Mouse (Mus musculus) liver, embryonic 11.5 days (tissue): ENCODE data around the gene Tm9sf3. TPM values are rescaled to one million over a fixed set of nuclear protein-coding genes. Genes with fewer than 3 reads are reported as not detected.
"Not testable (repeated sequence)": the region's sequence is repeated elsewhere in the genome, so short reads cannot be mapped to it uniquely, and the experiment has no call there.

Source experiments
- ATAC-seq: fragments of 200-750 bp; cut with Nextera tagmentation; replicated peaks from 2 replicates; pipeline ENCODE4 v1.8.0; 2017; ENCODE audit warnings: moderate number of reproducible peaks, mild to moderate bottlenecking, moderate TSS enrichment, moderate library complexity; ENCODE audit not compliant: low FRiP score
- DNase-seq: peaks from one replicate; pipeline ENCODE4 v3.0.0-alpha.2; 2017; ENCODE audit warnings: low spot score
- H3K27ac ChIP-seq: fragments of 300-500 bp; sonication (generic); 2 replicates; pipeline ENCODE4 v1.5.1; 2014; ENCODE audit warnings: mild to moderate bottlenecking, low read depth, low read length, control low read depth
- H3K27me3 ChIP-seq: fragments of 300-500 bp; sonication (generic); replicated peaks from 2 replicates; pipeline ENCODE4 v1.6.1; 2014; ENCODE audit warnings: low read length, mixed read lengths; ENCODE audit not compliant: control insufficient read depth, insufficient read depth
- H3K36me3 ChIP-seq: fragments of 300-500 bp; sonication (generic); 2 replicates; pipeline ENCODE4 v1.6.1; 2014; ENCODE audit warnings: mild to moderate bottlenecking, low read length, moderate library complexity, mixed read lengths; ENCODE audit not compliant: control insufficient read depth, insufficient read depth
- H3K4me1 ChIP-seq: fragments of 300-500 bp; sonication (generic); replicated peaks from 2 replicates; pipeline ENCODE4 v1.6.1; 2014; ENCODE audit warnings: low read length, mixed read lengths; ENCODE audit not compliant: control insufficient read depth, insufficient read depth
- H3K4me2 ChIP-seq: fragments of 300-500 bp; sonication (generic); 2 replicates; pipeline ENCODE4 v1.6.1; 2014; ENCODE audit warnings: mild to moderate bottlenecking, control low read depth, moderate library complexity
- H3K4me3 ChIP-seq: fragments of 300-500 bp; sonication (generic); 2 replicates; pipeline ENCODE4 v1.5.1; 2014; ENCODE audit warnings: low read depth, low read length, control low read depth
- H3K9ac ChIP-seq: fragments of 300-500 bp; sonication (generic); 2 replicates; pipeline ENCODE4 v1.6.1; 2014; ENCODE audit warnings: low read depth, low read length, control low read depth
- H3K9me3 ChIP-seq: fragments of 300-500 bp; sonication (generic); 2 replicates; pipeline ENCODE4 v1.6.1; 2016; ENCODE audit warnings: low read length, inconsistent platforms, mixed read lengths; ENCODE audit not compliant: control insufficient read depth
- WGBS: fragments of 180-500 bp; shearing (Covaris S2); extraction: QIAGEN DNeasy Blood & Tissue Kit; methylation state at CpG from one replicate; pipeline ENCODE4 v1.1.7; 2014; 5-methylcytosine and 5-hydroxymethylcytosine counted together
- polyA plus RNA-seq: library from polyadenylated mRNA; unstranded; fragments of >200 nt; fragmentation: Nextera tagmentation; extraction: Ambion mirVana; gene quantifications from 2 replicates; pipeline ENCODE4 v1.2.1, GENCODE M21; 2014

Gene Tm9sf3
- 112 and 134 TPM in 2 replicates for polyA plus RNA-seq

DNA sequence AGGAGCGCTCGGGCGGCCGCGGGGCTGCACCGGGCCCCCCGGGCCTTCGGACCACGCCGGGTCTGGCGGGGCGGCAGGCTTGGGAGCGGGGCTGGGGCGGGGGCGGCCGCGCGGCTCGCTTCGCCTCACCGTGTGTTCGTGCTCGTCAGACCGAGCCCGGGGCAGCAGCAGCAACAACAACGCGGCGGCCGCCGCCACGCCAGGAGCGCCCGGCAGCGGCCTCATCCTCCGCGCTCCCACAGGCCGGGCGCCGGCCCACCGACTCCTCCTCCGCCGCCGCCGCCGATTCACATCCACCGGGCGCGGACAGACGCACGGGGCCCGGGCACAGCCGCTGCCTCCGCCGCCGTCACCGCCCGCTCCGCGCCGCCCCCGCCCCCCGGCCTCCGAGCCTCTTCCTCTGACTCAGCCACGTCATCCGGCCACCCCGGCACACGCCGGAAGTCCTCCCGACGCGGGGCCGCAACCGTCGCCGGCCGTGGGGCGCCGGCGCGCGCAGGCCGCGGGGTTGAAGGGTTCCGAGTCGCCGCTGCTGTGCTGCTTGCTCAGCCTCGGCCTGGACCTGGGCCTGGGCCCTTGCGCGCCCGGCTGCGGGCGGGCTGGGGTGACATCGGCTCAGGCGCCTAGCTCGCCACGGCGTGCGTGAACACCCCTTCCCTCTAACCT, at the start of gene Tm9sf3:
Tm9sf3 (minus strand) TSS at position 368 of the 666 bp plus-strand sequence.
- no peaks in the 10 kb centered on the region for H3K36me3 ChIP-seq
- ATAC-seq (peak; percentile 87), DNase-seq (peak; percentile 86)
- no peaks in the 10 kb centered on the region for H3K27me3 ChIP-seq
- H3K4me3 ChIP-seq: peak within 1 kb of the TSS; percentile 98
- H3K9ac ChIP-seq: peak within 1 kb of the TSS; percentile 98
- H3K4me2 ChIP-seq: peak within 1 kb of the TSS; percentile 83
- peak within 1 kb of the TSS; percentile 96 for H3K27ac ChIP-seq
- peaks cover 29% of the 10 kb centered on the region for H3K4me1 ChIP-seq
- no peaks in the 10 kb centered on the region for H3K9me3 ChIP-seq
- 0% methylated on average over 70 of the region's 98 CpGs for WGBS

DNA sequence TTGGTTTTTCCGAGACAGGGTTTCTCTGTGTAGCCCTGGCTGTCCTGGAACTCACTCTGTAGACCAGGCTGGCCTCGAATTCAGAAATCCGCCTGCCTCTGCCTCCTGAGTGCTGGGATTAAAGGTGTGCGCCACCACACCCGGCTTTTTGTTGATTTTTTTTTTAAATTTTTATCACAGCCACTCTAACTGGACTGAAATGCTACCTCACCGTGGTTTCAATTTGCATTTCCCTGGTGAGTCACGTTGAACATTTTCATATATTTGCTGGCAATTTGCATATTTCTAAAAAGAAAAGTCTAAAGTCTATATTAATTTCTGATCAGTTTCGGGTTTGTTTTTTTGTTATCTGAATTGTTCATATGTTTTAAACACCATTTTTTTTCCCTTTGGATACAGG, 48.8 kb upstream of the Tm9sf3 start:
- H3K36me3 ChIP-seq, H3K27me3 ChIP-seq, H3K9ac ChIP-seq, DNase-seq, ATAC-seq, H3K4me2 ChIP-seq, H3K27ac ChIP-seq, H3K4me3 ChIP-seq, H3K9me3 ChIP-seq: not testable (repeated sequence)
- WGBS: 84% methylated on average over 8 of the region's 8 CpGs
- peaks cover 12% of the 10 kb centered on the region for H3K4me1 ChIP-seq

DNA sequence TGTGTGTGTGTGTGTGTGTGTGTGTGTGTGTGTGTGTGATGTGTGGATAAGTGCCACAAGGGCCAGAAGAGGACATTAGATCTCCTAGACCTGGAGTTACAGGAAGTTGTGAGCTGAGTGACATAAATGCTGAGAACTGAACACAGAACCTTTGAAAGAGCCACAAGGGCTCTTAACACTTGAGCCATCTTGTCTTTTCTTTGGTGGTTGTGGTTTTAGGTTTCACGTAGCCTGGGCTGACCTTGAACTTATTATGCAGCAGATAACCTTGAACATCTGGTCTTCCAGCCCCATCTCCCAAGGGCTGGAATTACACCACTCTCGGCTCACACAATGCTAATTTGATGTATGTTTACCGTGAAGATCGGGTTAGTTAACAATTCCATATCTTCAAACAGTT, 48.2 kb upstream of the Tm9sf3 start:
- 68% methylated on average over 4 of the region's 4 CpGs for WGBS
- DNase-seq (no peak), ATAC-seq (no peak)
- Histone ChIP-seq H3K36me3 (no peaks in the 10 kb centered on the region), H3K9me3 (no peaks in the 10 kb centered on the region), H3K27me3 (no peaks in the 10 kb centered on the region), H3K4me2 (no peak overlapping the region), H3K9ac (no peak overlapping the region), H3K4me1 (peaks cover 12% of the 10 kb centered on the region; the same call in 1 of the 2 replicates), H3K4me3 (no peak overlapping the region), H3K27ac (no peak overlapping the region)

DNA sequence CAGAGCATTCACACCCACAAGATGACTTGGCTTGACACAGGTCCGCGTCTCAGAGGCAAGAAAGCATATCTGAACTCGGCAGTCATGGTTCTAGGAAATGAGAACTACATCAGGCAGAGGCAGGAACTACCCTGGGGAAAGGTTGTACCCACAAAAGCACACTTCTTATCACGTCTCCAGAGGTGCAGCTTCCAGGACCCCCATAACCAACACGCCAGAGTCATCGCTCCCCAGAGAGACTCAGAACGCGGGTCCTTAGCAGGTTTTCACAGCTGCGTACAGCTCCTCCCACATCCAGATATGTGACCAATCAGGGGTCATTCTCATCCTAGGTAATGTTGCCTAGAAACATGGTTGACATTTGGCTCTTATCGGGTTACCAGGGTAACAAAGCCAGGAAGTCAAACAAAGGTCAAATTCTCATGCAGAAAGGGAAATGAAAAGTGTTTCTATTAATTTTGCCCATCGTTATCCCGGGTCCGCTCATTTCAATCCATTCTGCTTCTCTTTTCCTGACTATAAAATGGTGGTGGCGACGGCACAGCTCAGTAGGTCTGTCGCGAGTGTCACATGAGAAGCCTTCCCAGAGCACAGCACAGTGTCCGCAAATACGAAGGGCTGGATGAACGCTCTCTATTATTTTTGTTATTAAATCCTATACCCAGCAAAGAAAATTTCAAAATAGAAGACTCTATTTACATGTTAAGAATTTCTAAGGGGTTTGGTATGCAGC, 47.3 kb upstream of the Tm9sf3 start:
- Histone ChIP-seq H3K27ac (peak overlapping the region; percentile 33; the same call in 1 of the 2 replicates), H3K9me3 (no peaks in the 10 kb centered on the region), H3K4me1 (peaks cover 12% of the 10 kb centered on the region; the same call in 1 of the 2 replicates), H3K27me3 (no peaks in the 10 kb centered on the region), H3K9ac (no peak overlapping the region), H3K4me3 (peak overlapping the region; percentile 41), H3K36me3 (no peaks in the 10 kb centered on the region), H3K4me2 (peak overlapping the region; percentile 65)
- ATAC-seq (peak; percentile 91), DNase-seq (peak; percentile 65)
- WGBS: 27% methylated on average over 20 of the region's 20 CpGs

DNA sequence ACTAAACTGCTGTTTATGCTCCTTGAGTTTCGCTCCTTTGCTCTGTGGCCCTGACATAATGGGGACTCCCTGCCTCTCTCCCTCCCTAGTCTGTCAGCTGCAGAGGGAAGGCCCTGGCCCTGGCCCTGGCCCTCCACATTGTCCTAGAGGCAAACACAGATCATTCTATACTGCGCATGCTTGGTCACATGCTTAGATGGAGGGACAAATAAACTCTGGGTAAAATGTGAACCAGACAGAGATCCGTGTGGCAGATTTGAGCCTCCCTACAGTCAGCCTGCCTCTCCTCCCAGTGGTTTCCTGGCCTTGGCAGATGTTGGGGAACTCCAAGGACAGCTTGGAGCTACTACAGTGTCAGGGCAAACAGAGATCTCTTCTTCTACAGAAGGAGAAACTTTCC, 40.1 kb upstream of the Tm9sf3 start:
- H3K4me3 ChIP-seq: no peak overlapping the region
- no peak for ATAC-seq
- no peak overlapping the region for H3K27ac ChIP-seq
- WGBS: 73% methylated on average over 3 of the region's 3 CpGs
- no peaks in the 10 kb centered on the region for H3K9me3 ChIP-seq
- H3K4me1 ChIP-seq: no peaks in the 10 kb centered on the region
- H3K4me2 ChIP-seq: no peak overlapping the region
- no peaks in the 10 kb centered on the region for H3K27me3 ChIP-seq
- no peak for DNase-seq
- 0 out of 2 replicates have a peak overlapping the region, but pooled peaks have one; percentile 7 for H3K9ac ChIP-seq
- H3K36me3 ChIP-seq: no peaks in the 10 kb centered on the region

DNA sequence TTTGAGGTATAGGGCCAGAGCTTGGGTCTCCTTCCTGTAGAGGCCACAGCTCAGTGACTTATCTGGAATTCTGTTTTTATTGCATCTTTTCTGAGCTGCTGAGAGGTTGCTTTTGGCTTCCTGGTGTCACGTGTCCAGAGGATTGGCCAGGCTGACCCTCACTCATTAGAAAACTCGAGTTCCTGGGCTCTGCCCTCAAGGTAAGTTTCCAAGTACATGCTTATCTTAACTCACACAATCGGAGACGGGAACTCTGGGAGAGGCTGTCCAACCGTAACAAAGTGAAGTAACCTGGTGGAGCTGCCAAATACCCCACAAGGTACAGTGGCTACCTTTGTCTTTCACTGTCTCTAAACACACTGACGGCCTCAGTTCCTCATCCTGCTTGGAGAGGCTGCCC, 39.6 kb upstream of the Tm9sf3 start:
- Histone ChIP-seq H3K9ac (no peak overlapping the region), H3K9me3 (no peaks in the 10 kb centered on the region), H3K4me2 (no peak overlapping the region), H3K4me3 (no peak overlapping the region), H3K36me3 (no peaks in the 10 kb centered on the region), H3K27me3 (no peaks in the 10 kb centered on the region), H3K27ac (no peak overlapping the region), H3K4me1 (no peaks in the 10 kb centered on the region)
- ATAC-seq: no peak
- WGBS: 62% methylated on average over 6 of the region's 6 CpGs
- no peak for DNase-seq

DNA sequence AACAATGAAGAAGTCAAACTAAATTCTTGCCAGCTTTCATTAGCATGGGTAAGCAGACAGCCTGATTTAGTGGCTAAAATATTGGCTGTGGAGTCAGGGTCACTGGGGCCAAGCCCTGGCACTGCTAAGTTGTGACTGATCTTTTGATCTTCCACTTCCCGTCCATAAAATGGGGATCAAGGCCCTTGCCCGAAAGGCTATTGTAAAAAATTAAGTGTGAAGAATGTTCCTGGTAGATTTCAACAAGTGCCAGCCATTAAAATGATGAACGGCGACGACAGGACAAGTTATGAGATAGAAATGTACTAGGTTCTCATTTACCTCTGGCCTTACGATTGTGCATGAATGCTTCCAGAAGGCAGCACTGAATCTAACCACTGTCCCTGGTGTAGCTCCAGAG, 38.1 kb upstream of the Tm9sf3 start:
- ATAC-seq (no peak), DNase-seq (no peak)
- Histone ChIP-seq H3K27me3 (no peaks in the 10 kb centered on the region), H3K4me2 (no peak overlapping the region), H3K9ac (no peak overlapping the region), H3K27ac (no peak overlapping the region), H3K4me1 (no peaks in the 10 kb centered on the region), H3K36me3 (no peaks in the 10 kb centered on the region), H3K9me3 (no peaks in the 10 kb centered on the region), H3K4me3 (no peak overlapping the region)
- 72% methylated on average over 6 of the region's 6 CpGs for WGBS

DNA sequence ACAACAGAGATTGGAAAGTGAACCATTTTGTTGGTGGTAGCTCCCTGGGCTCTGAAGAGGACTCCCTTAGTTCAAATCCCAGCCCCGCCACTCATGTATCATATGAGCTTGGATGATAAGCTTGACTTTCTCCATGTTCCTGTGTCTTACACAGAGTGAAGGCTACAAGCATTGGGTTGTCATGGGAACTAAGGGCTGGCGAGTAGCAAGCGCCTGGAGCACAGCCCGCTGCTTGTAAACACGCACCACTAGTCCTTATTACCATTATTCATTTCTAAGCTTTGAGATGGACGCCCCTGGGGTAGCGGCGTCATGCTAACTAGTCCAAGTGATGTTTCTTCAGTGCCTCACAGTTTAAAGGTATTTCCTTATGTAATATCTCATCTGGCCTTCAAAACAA, 35.6 kb upstream of the Tm9sf3 start:
- H3K4me1 ChIP-seq: no peaks in the 10 kb centered on the region
- H3K4me3 ChIP-seq: no peak overlapping the region

More for the DNA sequence above, 35.6 kb upstream of the Tm9sf3 start:
- Histone ChIP-seq H3K4me2 (no peak overlapping the region), H3K9ac (no peak overlapping the region), H3K36me3 (no peaks in the 10 kb centered on the region), H3K9me3 (no peaks in the 10 kb centered on the region), H3K27ac (no peak overlapping the region), H3K27me3 (no peaks in the 10 kb centered on the region)
- no peak for ATAC-seq
- DNase-seq: no peak
- 89% methylated on average over 8 of the region's 8 CpGs for WGBS
